Mouse (Mus musculus) cerebellum, adult 11-12 months (tissue): ENCODE measurements around the gene Btg2.

ENCODE experiments used
- DNase-seq: peaks from one replicate; pipeline ENCODE4 v3.0.0; 2022

Gene Btg2

DNA sequence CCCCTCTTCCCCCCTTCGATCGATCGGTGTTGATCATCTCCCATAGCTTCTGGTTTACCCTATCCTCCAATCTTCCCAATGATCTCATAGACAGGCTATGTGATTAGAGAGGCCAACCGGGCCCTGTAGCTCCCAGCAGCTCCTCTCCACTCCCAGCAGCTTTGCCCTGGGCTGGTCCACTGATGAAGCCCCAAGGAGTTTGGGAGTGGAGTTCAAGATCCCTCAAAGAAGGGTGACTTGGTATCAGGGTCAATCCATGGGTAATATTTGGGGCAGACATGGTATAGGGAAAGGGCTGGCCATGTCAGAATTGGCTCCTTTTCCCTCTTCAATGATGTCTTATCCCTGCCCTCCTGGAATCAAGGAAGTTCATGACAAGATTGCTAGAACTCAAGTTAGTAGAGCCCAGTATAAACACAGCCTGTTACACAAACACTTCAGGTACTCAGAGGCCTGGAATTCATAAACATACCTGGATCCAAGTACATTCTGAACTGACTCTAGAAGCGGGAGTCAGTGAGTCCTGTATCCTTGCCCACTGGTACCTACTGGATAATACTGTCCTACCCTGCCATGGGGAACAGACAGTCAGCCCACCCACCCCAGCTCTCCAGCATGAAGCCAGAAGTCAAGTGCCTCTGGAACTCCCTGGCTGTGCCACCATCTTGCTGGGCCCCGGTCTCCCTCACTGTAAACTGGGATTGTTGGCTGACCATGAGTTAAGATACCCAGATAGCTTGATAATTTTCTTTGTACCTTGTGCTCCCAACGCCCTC lies 18.3 kb upstream of the Btg2 start:
- DNase-seq, result no peak

- DNase-seq, result peak; percentile 36
Measured at GRCm38 (mm10) chr1:134096264-134096934, 17.5 kb upstream of the Btg2 start.

GRCm38 (mm10) chr1:134095721-134096120 lies 16.8 kb upstream of the Btg2 start:
- peak; percentile 16 for DNase-seq

DNA sequence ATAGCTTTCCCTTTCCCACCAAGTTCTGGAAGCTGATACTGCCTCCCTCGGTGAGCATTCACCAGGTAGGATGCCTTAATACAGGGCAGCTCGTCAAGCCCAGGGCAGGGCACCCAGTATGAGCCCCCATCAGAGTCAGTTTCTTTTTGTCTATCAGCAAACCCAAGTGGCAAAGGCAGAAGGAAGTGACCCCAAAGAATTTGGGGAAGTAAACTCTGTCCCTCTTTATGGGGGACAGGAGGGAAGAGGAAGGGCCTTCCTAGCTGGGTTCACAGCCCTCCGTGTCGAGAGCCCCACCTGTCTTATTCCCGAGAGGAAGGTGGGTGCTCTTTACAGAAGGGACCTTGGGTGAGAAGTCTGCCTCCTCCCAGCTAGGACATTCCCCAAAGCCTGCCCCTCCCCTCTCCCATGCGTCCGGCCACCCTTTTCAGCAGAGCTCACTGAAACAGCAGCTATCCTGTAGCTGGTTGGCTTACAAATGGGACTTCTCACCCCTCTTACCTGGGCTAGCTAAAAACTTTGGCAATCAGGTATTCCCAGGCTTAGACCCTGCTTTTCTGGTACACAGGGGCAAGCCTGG lies 16.2 kb upstream of the Btg2 start:
- DNase-seq, result peak; percentile 22

DNA sequence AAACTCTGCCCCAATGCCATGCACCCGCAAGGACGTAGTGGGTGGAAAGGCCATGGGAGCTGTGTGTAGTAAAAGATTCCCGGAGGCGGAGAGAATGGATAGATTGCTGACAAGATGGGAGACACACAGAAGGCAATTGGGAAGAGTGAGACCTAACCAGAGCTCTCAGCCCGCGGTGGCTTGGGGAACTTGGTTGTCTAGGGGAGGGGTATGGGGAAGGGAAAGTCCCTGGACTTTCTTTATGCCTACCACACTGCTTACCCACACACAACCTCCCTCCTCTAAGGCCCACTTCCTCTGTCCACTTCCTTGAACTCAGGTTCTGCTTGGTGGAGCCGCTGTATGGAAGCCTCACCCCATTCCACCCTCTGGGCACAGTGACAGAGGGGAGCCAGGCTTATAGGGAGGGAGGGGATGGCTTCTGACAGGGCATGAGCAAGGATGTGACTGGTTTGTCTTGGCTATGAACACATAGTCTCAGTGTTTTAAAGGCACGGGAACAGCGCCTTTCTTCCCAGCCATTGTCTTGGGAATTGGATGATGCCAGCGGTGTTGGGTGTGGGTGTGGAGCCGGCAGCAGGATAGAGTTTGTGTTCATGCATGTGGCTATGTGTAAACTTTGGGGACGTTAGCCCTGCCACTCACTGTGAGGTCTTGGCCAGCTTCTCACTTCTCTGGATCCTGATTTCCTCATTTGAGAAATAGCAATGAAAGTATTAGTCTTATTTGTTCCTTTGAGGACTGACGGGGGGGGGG lies 15.0 kb upstream of the Btg2 start:
- DNase-seq, result peak; percentile 58

DNA sequence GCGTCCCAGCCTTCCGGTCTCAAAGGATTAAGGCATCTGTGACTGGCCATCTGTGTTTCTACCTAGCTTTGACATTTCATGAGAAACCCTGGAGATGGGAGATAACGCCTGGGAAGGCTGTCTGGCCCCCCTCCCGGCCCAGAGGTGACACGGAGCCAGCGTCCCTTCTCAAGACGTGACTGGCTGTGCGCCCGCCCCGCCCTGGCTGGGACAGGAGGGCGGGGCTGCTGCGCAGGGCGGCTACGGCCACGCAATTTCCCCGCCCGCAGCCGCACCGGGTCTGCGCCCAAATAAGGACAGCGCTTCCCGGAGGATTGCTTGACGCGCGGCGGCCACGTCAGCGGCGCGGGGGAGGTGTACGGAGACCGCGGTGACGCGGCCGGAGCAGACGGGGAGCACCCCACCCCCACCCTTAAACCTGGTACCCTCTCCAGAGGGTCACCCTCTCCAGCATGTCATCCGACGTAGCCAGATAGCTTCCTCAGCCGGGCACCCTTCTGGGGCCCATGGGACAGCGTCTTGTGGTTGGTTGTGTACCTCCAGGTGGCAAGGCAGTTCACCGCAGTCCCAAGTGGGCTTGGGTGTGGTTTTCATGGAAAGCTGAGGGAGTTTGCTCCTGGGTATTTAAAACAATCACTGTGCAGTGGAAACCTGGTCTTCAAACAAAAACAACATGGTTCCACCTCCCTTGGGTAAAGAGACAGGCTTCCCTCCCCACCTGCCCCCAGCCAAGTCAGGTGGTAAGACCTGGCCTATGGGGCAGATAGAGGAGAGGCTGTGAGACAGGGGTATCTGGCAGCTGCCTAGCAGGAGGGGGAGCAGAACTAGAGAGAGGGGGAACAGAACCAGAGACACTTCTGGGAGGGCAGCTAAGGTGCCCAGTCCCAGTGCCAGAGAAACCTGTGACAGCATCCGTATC lies 14.2 kb upstream of the Btg2 start:
- peak; percentile 94 for DNase-seq

GRCm38 (mm10) chr1:134092368-134092767 lies 13.4 kb upstream of the Btg2 start:
- no peak for DNase-seq

DNA sequence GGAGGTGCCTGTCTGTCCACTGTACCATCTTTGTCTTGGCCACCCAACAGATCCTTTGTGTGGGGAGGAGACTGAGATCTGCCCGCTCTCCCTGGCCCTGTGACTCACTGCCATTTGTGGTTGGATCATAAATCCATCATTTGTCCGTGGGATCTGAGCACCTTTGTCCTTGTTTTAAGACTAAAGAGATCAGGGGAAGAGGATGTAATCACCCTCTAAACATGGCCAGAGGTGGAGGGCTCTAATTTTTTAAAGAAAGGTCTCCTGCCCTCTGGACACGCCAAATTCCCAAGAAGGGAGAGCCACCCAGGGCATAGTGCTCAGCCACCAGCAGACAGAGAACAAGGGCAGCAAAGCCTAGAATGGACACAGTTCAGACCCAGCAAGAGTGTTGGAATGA lies 12.9 kb upstream of the Btg2 start:
- no peak for DNase-seq

GRCm38 (mm10) chr1:134089074-134089473 lies 10.2 kb upstream of the Btg2 start:
- no peak for DNase-seq

DNA sequence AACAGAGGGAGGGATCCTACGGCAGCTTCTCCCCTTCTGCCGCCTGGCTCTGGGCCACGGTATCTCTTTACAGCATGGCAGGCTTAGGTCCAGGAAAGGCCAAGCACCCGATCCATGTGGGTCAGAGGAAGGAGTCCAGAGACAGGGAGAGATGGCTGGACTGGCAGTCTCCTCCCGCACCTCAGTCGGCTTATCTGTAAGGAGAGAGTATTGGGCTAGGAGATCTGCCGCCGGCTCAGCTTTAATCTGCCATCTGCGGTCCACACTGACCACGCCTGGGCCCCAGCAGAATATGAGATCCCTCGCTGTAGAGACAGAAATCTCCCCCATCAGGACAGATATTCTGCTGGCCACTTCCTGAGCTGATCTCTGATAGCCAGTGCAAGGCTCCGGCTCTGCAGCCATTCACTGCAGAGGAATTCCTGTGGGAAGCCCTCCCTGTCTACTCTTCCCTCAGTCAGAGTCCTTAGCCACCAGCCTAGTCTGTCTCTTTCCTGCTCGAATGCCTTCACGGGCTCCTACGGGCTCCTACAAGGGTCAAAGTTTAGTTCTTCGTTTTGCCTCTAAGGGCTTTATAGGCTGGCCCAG lies 8.0 kb upstream of the Btg2 start:
- DNase-seq, result peak; percentile 77

- no peak for DNase-seq
Measured at GRCm38 (mm10) chr1:134086017-134086416, 7.1 kb upstream of the Btg2 start.

- DNase-seq, result no peak
Measured at GRCm38 (mm10) chr1:134084128-134084527, 5.2 kb upstream of the Btg2 start.

DNA sequence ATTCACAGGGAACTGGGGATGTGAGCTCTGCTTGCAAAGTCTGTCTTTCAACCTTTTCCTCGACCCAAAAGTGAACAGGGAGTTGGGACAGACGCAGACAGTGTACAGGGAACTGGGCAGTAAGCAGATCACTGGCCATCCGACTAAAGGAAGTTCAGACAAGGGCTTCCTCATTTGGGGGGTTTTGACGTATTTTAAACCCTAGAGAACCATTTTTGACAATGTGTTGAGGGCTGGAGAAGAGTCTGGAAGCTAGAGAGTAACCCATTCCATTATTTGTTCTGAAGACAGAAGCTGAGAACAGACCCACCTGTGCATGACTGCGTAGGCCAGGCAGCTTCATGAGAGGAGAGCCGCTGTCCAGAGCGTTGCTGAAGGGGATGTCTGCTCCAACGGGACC lies 4.8 kb upstream of the Btg2 start:
- no peak for DNase-seq

DNA sequence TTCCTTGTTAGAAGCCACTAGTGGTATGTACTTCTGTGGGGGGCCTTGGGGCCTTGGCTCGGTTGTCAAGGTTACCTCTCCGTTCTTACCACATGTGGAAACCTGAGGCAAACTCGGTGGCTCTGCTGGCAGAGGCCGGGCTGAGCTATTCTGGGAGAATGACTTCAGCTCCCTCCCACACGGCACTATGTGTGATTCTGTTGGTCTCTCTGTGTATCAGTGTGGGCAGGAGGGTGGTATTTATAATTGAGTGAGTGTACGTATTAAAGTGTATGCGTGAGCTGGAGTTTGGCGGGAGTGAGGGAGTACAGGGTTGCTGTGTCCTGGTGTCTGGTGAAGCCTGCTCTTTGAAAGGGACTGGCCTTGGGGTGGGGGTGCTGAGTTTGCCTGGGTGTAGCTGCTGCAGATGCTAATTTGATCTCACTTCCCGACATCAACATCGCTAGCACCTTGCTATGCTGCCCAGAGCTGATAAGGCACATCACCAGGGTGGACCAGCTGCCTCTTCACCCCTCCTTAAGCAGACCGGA lies 4.1 kb upstream of the Btg2 start:
- no peak for DNase-seq

- DNase-seq, result no peak
Measured at GRCm38 (mm10) chr1:134080881-134081450, 2.0 kb upstream of the Btg2 start.

- no peak for DNase-seq
Measured at GRCm38 (mm10) chr1:134080406-134080805, 1.5 kb upstream of the Btg2 start.

- DNase-seq, result peak; percentile 75
Measured at GRCm38 (mm10) chr1:134079477-134080163, 700 bp upstream of the Btg2 start.

- peak; percentile 72 for DNase-seq
Measured at GRCm38 (mm10) chr1:134078061-134078795, 692 bp downstream of the Btg2 start.

DNA sequence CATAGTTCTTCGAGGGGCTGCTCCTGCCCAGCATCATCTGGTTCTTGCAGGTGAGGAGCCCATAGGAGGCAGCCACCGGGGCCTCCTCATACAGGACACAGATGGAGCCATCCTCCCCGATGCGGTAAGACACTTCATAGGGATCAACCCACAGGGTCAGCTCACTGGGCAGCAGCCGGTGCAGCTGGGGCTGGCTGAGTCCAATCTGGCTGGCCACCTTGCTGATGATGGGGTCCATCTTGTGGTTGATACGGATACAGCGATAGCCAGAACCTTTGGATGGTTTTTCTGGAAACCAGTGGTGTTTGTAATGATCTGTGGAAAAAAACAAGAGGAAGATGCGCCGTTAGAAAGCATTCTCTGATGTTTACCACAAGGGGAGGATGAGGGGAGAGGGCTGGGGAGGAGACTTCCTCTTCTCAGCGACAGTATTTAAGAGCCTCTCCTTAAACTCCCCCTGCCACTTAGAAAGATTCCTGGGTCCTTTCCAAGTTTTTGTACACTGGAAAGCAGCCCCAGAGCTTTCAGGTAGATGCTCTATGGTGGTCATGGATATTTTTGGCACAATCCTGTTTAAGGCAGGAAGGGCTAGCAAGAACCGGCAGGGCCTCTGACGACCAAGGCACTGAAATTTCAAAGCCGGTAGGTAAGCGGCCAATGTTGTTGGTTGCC lies 1.4 kb downstream of the Btg2 start:
- DNase-seq, result peak; percentile 73
